Mouse (Mus musculus): ENCODE measurements around the gene Tnfrsf13b. TPM values are rescaled to one million over a fixed set of nuclear protein-coding genes. Genes with fewer than 3 reads are reported as not detected.
"Not testable (repeated sequence)": the region's sequence is repeated elsewhere in the genome, so short reads cannot be mapped to it uniquely, and the experiment has no call there.

Gene Tnfrsf13b
- polyA plus RNA-seq, 1 experiment from 2014 or later: 2.5 TPM

- WGBS: 77% methylated on average over 11 of the region's 11 CpGs
- H3K27ac ChIP-seq (ENCODE audit: low read length): no peak overlapping the region
- no peak overlapping the region for H3K4me2 ChIP-seq (ENCODE audit: low read depth, low read length)
- no peaks in the 10 kb centered on the region for H3K4me1 ChIP-seq (ENCODE audit: control insufficient read depth, insufficient read depth, low read length)
- peaks cover 45% of the 10 kb centered on the region for H3K36me3 ChIP-seq (ENCODE audit: control insufficient read depth, insufficient read depth, low read length)
- H3K27me3 ChIP-seq (replicated peaks; ENCODE audit: control insufficient read depth, insufficient read depth, low read length): no peaks in the 10 kb centered on the region
- H3K9me3 ChIP-seq (ENCODE audit: control insufficient read depth, low read length): no peaks in the 10 kb centered on the region
- ATAC-seq: no peak
- no peak overlapping the region for H3K9ac ChIP-seq (ENCODE audit: low read depth, low read length)
- H3K4me3 ChIP-seq (ENCODE audit: low read length): no peak overlapping the region
Observed at GRCm38 (mm10) chr11:61159796-61160732, 33.5 kb downstream of the Tnfrsf13b start.

DNA sequence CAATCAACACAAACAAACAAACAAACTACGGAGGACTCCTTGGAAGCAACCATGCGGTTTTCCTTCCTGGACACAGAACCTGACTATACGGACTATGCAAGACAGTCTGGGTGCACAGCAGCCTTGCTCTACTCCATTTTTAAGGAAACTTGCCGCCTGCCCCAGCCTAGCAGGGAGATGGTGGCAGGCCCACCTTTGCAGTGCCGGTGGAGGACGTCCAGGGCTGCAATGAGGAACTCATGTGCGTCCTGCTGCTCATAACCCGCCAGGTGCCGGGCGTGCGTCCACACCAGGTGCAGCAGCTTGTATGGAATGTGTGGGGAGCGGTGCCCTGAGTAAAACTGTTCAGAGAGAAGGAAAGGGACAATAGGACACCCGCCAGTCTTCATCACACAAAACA, 34.6 kb downstream of the Tnfrsf13b start:
- no peaks in the 10 kb centered on the region for H3K4me1 ChIP-seq (ENCODE audit: control insufficient read depth, insufficient read depth, low read length)
- H3K4me3 ChIP-seq (ENCODE audit: low read length): no peak overlapping the region
- WGBS: 92% methylated on average over 13 of the region's 13 CpGs
- peaks cover 44% of the 10 kb centered on the region for H3K36me3 ChIP-seq (ENCODE audit: control insufficient read depth, insufficient read depth, low read length)
- H3K27me3 ChIP-seq (replicated peaks; ENCODE audit: control insufficient read depth, insufficient read depth, low read length): no peaks in the 10 kb centered on the region
- no peaks in the 10 kb centered on the region for H3K9me3 ChIP-seq (ENCODE audit: control insufficient read depth, low read length)
- no peak overlapping the region for H3K4me2 ChIP-seq (ENCODE audit: low read depth, low read length)
- H3K9ac ChIP-seq (ENCODE audit: low read depth, low read length): no peak overlapping the region
- no peak for ATAC-seq
- H3K27ac ChIP-seq (ENCODE audit: low read length): no peak overlapping the region

DNA sequence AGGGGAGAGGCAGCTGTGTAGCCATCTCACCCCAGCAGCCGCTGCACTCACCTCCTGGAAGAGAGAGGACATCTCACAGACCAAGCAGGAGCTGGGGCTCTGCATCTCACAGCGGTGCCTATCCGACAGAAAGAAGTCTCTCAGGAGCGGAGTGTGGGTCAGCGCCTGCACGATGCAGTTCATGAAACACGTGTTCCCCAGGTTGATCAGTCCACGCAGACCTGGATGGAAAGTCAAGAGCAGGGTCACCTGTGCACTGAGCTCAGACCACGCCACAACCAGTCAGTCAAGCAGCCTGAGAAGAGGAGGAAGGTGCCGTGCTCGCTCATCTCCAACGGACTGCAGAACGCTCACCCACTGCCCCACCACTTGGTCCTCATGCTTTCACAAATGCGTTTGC, 36.2 kb downstream of the Tnfrsf13b start:
- ATAC-seq: no peak
- Histone ChIP-seq H3K4me2 (ENCODE audit: low read depth, low read length) (no peak overlapping the region), H3K9ac (ENCODE audit: low read depth, low read length) (no peak overlapping the region), H3K36me3 (ENCODE audit: control insufficient read depth, insufficient read depth, low read length) (peaks cover 46% of the 10 kb centered on the region), H3K27me3 (replicated peaks; ENCODE audit: control insufficient read depth, insufficient read depth, low read length) (no peaks in the 10 kb centered on the region), H3K4me3 (ENCODE audit: low read length) (no peak overlapping the region), H3K4me1 (ENCODE audit: control insufficient read depth, insufficient read depth, low read length) (no peaks in the 10 kb centered on the region), H3K27ac (ENCODE audit: low read length) (no peak overlapping the region), H3K9me3 (ENCODE audit: control insufficient read depth, low read length) (no peaks in the 10 kb centered on the region)
- WGBS: 95% methylated on average over 14 of the region's 14 CpGs

DNA sequence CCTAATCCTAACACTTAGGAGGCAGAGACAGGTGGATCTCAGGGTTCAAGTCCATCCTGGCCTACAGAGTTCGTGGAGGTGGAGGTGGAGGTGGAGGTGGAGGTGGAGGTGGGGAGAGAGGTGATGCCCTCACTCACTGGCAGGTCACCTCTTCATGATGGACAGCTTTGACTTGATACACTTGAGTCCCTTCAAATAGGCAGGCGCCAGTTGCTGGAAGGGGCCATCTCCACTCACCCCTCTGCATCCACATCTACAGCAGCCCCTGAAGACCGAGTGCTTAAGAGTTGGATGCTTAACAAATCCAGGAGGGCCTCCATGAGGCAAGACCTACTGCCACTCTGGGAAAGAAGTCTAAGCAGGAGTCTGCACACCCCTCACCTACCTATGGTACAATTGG, 36.8 kb downstream of the Tnfrsf13b start:
- no peak for ATAC-seq
- WGBS: 83% methylated on average over 3 of the region's 3 CpGs
- H3K27me3 ChIP-seq (replicated peaks; ENCODE audit: control insufficient read depth, insufficient read depth, low read length): no peaks in the 10 kb centered on the region
- no peaks in the 10 kb centered on the region for H3K4me1 ChIP-seq (ENCODE audit: control insufficient read depth, insufficient read depth, low read length)
- no peak overlapping the region for H3K27ac ChIP-seq (ENCODE audit: low read length)
- no peak overlapping the region for H3K4me2 ChIP-seq (ENCODE audit: low read depth, low read length)
- no peak overlapping the region for H3K4me3 ChIP-seq (ENCODE audit: low read length)
- peaks cover 42% of the 10 kb centered on the region for H3K36me3 ChIP-seq (ENCODE audit: control insufficient read depth, insufficient read depth, low read length)
- no peak overlapping the region for H3K9ac ChIP-seq (ENCODE audit: low read depth, low read length)
- no peaks in the 10 kb centered on the region for H3K9me3 ChIP-seq (ENCODE audit: control insufficient read depth, low read length)

DNA sequence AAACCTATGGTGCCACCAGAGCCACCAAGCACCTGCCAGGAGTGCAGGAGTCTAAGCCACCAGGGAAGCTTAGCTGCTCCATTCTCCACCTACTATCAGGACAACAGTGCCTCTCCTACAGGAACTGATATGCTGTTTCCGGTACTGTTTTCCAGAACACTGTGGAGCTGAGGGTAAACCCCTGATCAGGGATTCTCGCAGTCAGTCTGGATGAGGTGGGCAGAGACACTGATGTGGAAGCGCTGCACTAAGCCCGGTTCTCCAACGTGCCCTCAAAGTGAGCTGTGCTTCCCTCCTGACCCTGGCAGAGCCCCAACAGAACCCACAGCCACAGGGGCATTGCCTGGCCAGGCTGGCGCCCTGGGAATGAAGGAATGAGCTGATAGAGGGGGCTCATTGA, 37.8 kb downstream of the Tnfrsf13b start:
- no peaks in the 10 kb centered on the region for H3K9me3 ChIP-seq (ENCODE audit: control insufficient read depth, low read length)
- 93% methylated on average over 6 of the region's 6 CpGs for WGBS
- no peak for ATAC-seq
- 0 out of 2 replicates have a peak, but pooled peaks cover 4% of the 10 kb centered on the region for H3K4me1 ChIP-seq (ENCODE audit: control insufficient read depth, insufficient read depth, low read length)
- H3K27ac ChIP-seq (ENCODE audit: low read length): no peak overlapping the region
- H3K9ac ChIP-seq (ENCODE audit: low read depth, low read length): no peak overlapping the region
- no peak overlapping the region for H3K4me3 ChIP-seq (ENCODE audit: low read length)
- H3K4me2 ChIP-seq (ENCODE audit: low read depth, low read length): no peak overlapping the region
- H3K36me3 ChIP-seq (ENCODE audit: control insufficient read depth, insufficient read depth, low read length): peaks cover 42% of the 10 kb centered on the region
- H3K27me3 ChIP-seq (replicated peaks; ENCODE audit: control insufficient read depth, insufficient read depth, low read length): no peaks in the 10 kb centered on the region

- Histone ChIP-seq H3K9ac (ENCODE audit: low read depth, low read length) (no peak overlapping the region), H3K4me1 (ENCODE audit: control insufficient read depth, insufficient read depth, low read length) (0 out of 2 replicates have a peak, but pooled peaks cover 4% of the 10 kb centered on the region), H3K27ac (ENCODE audit: low read length) (no peak overlapping the region), H3K27me3 (replicated peaks; ENCODE audit: control insufficient read depth, insufficient read depth, low read length) (no peaks in the 10 kb centered on the region), H3K9me3 (ENCODE audit: control insufficient read depth, low read length) (no peaks in the 10 kb centered on the region), H3K4me2 (ENCODE audit: low read depth, low read length) (no peak overlapping the region), H3K36me3 (ENCODE audit: control insufficient read depth, insufficient read depth, low read length) (peaks cover 39% of the 10 kb centered on the region), H3K4me3 (ENCODE audit: low read length) (no peak overlapping the region)
- 92% methylated on average over 10 of the region's 10 CpGs for WGBS
- ATAC-seq: no peak
Observed at GRCm38 (mm10) chr11:61164881-61165280, 38.3 kb downstream of the Tnfrsf13b start.

DNA sequence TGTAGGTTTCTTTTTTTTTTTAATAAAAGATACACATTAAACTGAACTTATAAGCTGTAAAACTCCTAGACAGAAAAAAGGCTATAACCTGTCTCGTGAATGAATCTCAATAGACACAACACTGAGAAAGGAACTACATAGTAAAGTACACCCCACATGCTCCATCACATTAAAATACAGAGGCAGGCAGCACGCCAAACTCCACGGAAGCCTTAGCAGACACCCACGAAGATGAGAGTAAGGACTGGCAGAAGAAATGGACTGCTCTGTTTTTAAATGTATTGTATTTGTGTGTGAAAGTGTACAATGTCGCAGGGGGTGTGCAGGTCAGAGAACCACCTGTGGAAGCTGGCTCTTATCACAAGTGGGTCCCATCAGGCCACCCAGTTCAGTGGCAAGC, 43.6 kb downstream of the Tnfrsf13b start:
- no peak overlapping the region for H3K4me2 ChIP-seq (ENCODE audit: low read depth, low read length)
- 80% methylated on average over 5 of the region's 5 CpGs for WGBS
- no peaks in the 10 kb centered on the region for H3K9me3 ChIP-seq (ENCODE audit: control insufficient read depth, low read length)
- no peak overlapping the region for H3K4me3 ChIP-seq (ENCODE audit: low read length)
- no peak overlapping the region for H3K9ac ChIP-seq (ENCODE audit: low read depth, low read length)
- no peak for ATAC-seq
- peaks cover 12% of the 10 kb centered on the region for H3K4me1 ChIP-seq (ENCODE audit: control insufficient read depth, insufficient read depth, low read length)
- H3K27me3 ChIP-seq (replicated peaks; ENCODE audit: control insufficient read depth, insufficient read depth, low read length): no peaks in the 10 kb centered on the region
- no peak overlapping the region for H3K27ac ChIP-seq (ENCODE audit: low read length)
- peaks cover 12% of the 10 kb centered on the region; the same call in 1 of the 2 replicates for H3K36me3 ChIP-seq (ENCODE audit: control insufficient read depth, insufficient read depth, low read length)

DNA sequence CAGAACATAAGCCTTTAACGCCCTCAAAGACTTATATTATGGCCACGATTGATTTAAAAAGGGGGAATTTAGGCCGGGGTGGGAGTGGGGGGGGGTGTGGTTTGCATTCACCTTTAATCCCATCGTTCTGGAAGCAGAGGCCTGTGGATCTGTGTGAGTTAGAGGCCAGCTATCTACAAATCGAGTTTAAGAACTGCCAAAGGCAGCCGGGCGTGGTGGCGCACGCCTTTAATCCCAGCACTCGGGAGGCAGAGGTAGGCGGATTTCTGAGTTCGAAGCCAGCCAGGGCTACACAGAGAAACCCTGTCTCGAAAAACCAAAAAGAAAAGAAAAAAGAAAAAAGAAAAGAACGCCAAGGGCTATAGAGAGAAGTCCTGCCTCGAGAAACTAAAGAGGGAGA, 46.9 kb downstream of the Tnfrsf13b start:
- not testable (repeated sequence) for ATAC-seq; H3K36me3 ChIP-seq (ENCODE audit: control insufficient read depth, insufficient read depth, low read length); H3K27me3 ChIP-seq (replicated peaks; ENCODE audit: control insufficient read depth, insufficient read depth, low read length); H3K9me3 ChIP-seq (ENCODE audit: control insufficient read depth, low read length); H3K27ac ChIP-seq (ENCODE audit: low read length); H3K9ac ChIP-seq (ENCODE audit: low read depth, low read length)
- WGBS: 28% methylated on average over 15 of the region's 15 CpGs
- Histone ChIP-seq H3K4me2 (ENCODE audit: low read depth, low read length) (peak overlapping the region; percentile 83), H3K4me1 (ENCODE audit: control insufficient read depth, insufficient read depth, low read length) (peaks cover 12% of the 10 kb centered on the region), H3K4me3 (ENCODE audit: low read length) (peak overlapping the region; percentile 94)

DNA sequence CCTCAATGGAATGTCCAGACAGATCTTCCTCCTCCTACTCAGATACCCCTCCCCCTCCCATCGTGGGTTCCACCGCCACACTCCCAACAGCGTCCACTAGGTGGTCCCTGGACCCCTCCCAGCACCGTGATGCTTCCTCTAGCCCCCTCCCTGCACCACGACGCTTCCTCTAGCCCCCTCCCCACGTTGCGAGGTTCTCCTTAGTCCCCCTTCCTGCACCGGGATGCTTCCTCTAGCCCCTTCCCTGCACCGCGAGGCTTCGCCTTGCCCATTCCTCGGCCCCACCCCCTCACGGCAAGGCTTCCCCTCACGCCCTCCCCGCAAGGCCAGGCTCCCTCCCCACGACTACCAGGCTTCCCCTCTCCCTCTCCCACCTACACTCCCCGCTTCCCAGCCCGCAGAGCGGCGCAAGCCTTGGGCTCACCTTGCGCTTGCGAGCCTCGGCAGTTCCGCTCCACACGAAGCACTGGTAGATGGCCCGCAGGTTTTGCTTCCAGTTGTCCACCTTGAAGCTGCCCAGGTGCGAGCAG, 47.8 kb downstream of the Tnfrsf13b start:
- ATAC-seq: peak; percentile 25
- Histone ChIP-seq H3K9me3 (ENCODE audit: control insufficient read depth, low read length) (no peaks in the 10 kb centered on the region), H3K9ac (ENCODE audit: low read depth, low read length) (peak overlapping the region; percentile 100), H3K4me2 (ENCODE audit: low read depth, low read length) (peak overlapping the region; percentile 83), H3K27ac (ENCODE audit: low read length) (peak overlapping the region; percentile 99), H3K4me3 (ENCODE audit: low read length) (peak overlapping the region; percentile 94), H3K27me3 (replicated peaks; ENCODE audit: control insufficient read depth, insufficient read depth, low read length) (no peaks in the 10 kb centered on the region), H3K4me1 (ENCODE audit: control insufficient read depth, insufficient read depth, low read length) (peaks cover 8% of the 10 kb centered on the region), H3K36me3 (ENCODE audit: control insufficient read depth, insufficient read depth, low read length) (no peaks in the 10 kb centered on the region)
- WGBS: under 1% methylated on average over 28 of the region's 28 CpGs

Data from intestine, embryonic 16.5 days (tissue).